Mouse (Mus musculus): ENCODE results near the gene Sarm1. TPM values are rescaled to one million over a fixed set of nuclear protein-coding genes. Genes with fewer than 3 reads are reported as not detected.

Gene Sarm1
- polyA plus RNA-seq, 1 experiment from 2014 or later, result 2.3 TPM

DNA sequence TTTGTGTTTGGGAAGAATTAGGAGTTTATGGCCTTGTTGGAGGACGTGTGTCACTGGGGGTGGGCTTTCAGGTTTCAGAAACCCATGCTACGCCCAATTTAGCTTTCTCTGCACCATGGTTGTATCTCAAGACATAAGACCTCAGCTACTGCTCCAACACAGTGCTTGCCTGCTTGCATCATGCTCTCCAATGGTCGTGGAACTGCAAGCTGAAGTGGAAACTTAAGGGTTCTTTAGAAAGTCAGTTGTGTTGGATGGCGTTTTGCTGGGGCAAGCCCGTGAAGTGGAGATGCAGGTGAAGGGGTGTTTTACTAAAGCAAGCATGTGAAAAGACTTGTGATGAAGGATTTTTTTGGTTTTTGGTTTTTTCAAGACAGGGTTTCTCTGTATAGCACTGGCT, 54.4 kb downstream of the Sarm1 start:
- DNase-seq (ENCODE audit: low spot score), result no peak
- no peak overlapping the region for H3K27ac ChIP-seq
- no peaks in the 10 kb centered on the region for H3K27me3 ChIP-seq (ENCODE audit: low read depth, poor library complexity, severe bottlenecking)
- no peaks in the 10 kb centered on the region for H3K36me3 ChIP-seq
- 82% methylated on average over 5 of the region's 5 CpGs for WGBS
- no peaks in the 10 kb centered on the region for H3K4me1 ChIP-seq
- no peaks in the 10 kb centered on the region for H3K9me3 ChIP-seq (replicated peaks)
- H3K4me3 ChIP-seq, result no peak overlapping the region

DNA sequence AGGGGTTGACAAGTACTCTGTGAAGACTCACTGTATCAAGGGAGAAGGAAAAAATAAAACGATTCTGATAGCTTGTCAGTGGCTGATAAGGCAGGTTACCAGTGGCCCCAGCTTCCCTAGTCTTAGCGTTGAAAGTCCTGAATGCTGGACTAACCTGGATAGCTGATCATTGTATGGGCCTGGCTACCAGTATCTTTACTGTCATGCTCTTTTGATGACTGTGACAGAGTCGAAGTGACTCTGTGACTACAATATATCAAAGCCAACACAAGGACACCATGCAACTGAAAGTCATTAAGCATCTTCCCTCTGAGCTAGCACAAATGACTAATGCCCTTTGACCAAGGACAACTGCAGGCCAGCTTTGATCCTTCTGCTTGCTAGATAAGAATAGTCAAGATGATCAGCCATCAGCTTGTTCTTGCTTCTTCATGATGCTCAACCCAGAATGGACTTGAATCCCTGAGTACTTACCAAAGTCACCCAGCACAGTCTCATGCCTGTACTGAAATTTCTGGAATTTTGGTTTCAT, 59.1 kb downstream of the Sarm1 start:
- H3K27me3 ChIP-seq (ENCODE audit: low read depth, poor library complexity, severe bottlenecking), result no peaks in the 10 kb centered on the region
- H3K27ac ChIP-seq, result no peak overlapping the region
- no peak overlapping the region for H3K4me3 ChIP-seq
- 80% methylated on average over 3 of the region's 3 CpGs for WGBS
- no peaks in the 10 kb centered on the region for H3K9me3 ChIP-seq (replicated peaks)
- peaks cover 20% of the 10 kb centered on the region for H3K4me1 ChIP-seq
- no peak for DNase-seq (ENCODE audit: low spot score)
- no peaks in the 10 kb centered on the region for H3K36me3 ChIP-seq

DNA sequence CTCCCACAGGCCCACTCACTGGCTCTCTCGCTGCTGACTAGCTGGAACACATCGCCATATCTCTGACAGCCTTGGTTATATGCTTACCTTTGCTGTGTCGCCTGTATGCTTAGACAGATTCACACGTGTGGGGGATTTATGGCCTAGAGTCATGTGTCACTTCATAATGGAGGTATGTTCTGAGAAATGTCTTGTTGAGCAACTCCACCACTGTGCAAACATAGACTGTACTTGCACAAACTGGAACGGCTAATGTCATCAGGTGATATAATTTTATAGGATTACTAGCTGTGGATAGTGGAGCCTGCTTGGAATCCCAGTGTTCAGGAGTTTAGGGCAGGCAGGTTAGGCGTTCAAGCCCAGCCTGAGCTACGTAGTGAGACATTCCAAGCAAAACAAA, 60.4 kb downstream of the Sarm1 start:
- H3K4me1 ChIP-seq, result peaks cover 20% of the 10 kb centered on the region
- no peak overlapping the region for H3K27ac ChIP-seq
- H3K4me3 ChIP-seq, result no peak overlapping the region
- no peaks in the 10 kb centered on the region for H3K9me3 ChIP-seq (replicated peaks)
- no peaks in the 10 kb centered on the region for H3K27me3 ChIP-seq (ENCODE audit: low read depth, poor library complexity, severe bottlenecking)
- WGBS, result 91% methylated on average over 7 of the region's 7 CpGs
- no peaks in the 10 kb centered on the region for H3K36me3 ChIP-seq
- no peak for DNase-seq (ENCODE audit: low spot score)

DNA sequence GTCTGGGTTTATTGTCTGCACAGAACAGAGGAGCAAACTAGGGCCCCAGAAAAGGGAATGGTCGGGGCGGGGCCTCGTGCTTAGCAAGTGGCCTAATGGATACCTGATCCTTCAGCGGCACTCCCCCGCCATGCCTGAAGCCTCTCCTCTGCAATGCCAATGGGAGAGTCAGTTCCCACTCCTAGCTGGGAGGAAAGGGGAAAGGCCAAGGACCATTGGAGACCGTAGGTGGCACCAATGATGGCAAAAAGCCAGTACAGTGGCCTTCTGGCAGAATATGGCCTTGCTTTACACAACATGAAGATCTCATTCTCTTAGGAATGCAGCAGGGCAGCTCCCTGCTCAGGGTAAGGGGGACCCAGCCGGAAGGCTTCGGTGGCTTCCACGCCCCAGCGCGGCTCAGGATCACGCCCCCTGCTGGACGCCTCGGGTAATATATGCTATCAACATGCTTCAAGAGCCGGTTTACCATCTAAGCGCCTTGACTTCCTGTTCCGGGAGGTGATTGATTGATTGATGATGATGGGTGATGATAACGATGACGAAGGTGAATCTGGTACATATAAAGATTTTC, 61.7 kb downstream of the Sarm1 start:
- H3K27me3 ChIP-seq (ENCODE audit: low read depth, poor library complexity, severe bottlenecking), result no peaks in the 10 kb centered on the region
- H3K4me1 ChIP-seq, result peaks cover 20% of the 10 kb centered on the region
- no peaks in the 10 kb centered on the region for H3K9me3 ChIP-seq (replicated peaks)
- no peaks in the 10 kb centered on the region for H3K36me3 ChIP-seq
- H3K27ac ChIP-seq, result peak overlapping the region; percentile 79
- peak; percentile 89 for DNase-seq (ENCODE audit: low spot score)
- peak overlapping the region; percentile 34 for H3K4me3 ChIP-seq
- WGBS, result 4% methylated on average over 19 of the region's 19 CpGs

DNA sequence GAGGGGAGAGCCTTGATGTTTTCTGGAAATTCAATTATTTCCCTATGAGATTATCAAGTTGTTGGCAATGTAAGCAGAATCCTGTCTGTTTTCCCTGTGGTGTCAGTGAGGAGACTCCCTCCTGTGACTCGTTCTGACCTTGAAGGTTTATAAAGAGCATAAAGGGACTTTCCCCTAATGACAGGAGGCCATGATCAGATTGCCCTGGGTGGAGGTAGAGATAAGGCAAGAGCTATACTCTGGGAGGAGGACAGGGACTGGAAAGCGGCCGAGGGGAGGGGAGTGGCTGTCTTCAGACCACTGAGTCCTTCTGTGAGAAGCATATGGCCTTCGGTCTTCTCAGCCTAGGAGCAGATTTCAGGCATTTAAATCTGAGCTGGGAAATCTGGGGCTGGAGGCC, 63.5 kb downstream of the Sarm1 start:
- Histone ChIP-seq H3K27ac (no peak overlapping the region; the same call in 1 of the 2 replicates), H3K36me3 (no peaks in the 10 kb centered on the region), H3K27me3 (ENCODE audit: low read depth, poor library complexity, severe bottlenecking) (no peaks in the 10 kb centered on the region), H3K4me3 (no peak overlapping the region), H3K4me1 (peaks cover 27% of the 10 kb centered on the region), H3K9me3 (replicated peaks) (no peaks in the 10 kb centered on the region)
- no peak for DNase-seq (ENCODE audit: low spot score)
- 62% methylated on average over 4 of the region's 4 CpGs for WGBS

DNA sequence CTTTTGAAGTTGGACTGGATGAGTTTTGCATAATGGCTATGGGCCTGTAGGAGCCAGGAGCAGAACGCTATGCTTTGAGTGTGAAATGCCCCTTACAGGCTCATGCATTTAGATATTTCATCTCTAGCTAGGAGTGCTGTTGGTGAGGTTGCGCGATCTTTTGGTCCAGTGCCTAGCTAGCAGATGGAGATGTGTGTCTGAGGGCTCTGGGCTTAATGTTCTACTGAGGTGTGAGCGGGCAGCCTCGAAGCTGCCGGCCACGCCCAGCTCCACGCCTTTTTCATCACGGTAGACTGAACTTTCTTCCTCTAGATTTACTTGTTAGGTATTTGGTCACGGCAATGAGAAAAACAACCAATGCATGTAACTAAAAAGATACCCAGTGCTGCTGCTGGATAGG, 66.4 kb downstream of the Sarm1 start:
- H3K4me3 ChIP-seq, result no peak overlapping the region
- no peaks in the 10 kb centered on the region for H3K36me3 ChIP-seq
- 90% methylated on average over 10 of the region's 10 CpGs for WGBS
- H3K4me1 ChIP-seq, result peaks cover 26% of the 10 kb centered on the region
- no peaks in the 10 kb centered on the region for H3K9me3 ChIP-seq (replicated peaks)
- no peak overlapping the region for H3K27ac ChIP-seq
- no peaks in the 10 kb centered on the region for H3K27me3 ChIP-seq (ENCODE audit: low read depth, poor library complexity, severe bottlenecking)
- DNase-seq (ENCODE audit: low spot score), result no peak

DNA sequence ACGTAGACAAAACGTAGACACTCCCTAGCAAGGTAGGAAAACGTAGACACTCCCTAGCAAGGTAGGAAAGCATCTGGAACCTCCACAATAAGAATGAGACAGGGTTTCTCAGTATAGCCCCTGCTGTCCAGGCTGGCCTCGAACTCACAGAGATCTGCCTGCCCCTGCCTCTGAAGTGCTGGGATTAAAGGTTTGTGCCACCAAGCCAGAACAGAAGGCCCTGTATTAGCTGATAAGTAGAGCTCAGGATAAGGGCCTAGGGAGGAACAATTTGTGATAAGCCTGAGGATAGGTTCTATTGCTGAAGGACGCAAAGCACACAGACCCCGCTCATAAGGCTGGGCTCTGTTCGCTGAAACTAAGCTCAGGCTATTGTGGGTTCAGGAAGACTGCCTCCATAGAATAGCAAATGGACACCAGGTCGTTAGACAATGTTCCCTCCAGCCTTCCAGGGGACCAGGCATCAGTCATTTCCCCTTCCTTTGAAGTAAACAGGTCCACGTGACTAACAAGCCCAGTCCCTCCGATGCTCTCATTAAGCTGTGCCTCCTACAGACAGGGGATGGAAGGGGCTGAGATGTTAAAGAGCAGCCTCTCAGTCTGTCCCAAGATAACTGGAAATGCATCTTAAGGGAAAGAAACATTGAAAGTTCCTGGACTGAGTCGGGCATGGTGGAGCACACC, 67.2 kb downstream of the Sarm1 start:
- Histone ChIP-seq H3K27me3 (ENCODE audit: low read depth, poor library complexity, severe bottlenecking) (no peaks in the 10 kb centered on the region), H3K36me3 (no peaks in the 10 kb centered on the region), H3K9me3 (replicated peaks) (no peaks in the 10 kb centered on the region), H3K27ac (no peak overlapping the region), H3K4me3 (no peak overlapping the region), H3K4me1 (peaks cover 17% of the 10 kb centered on the region)
- WGBS, result 52% methylated on average over 11 of the region's 11 CpGs
- no peak for DNase-seq (ENCODE audit: low spot score)

DNA sequence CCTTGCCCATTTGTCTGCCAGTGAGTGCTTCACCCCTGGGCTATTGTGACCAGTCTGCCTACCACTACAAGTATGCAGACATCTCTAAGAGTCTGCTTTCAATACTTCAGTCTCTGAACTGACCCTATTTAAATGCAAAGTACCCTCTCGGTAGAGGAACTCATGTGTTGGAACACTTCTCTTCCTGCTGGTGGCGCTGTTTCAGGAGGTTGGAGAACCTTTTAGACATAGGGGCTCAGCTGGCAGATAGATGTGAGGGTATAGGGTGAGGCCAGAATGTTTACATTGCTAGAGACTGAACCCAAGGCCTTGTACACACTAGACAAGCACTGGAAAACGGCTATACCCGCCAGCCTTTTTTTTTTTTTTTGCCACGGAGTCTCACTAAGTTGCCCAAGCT, 69.2 kb downstream of the Sarm1 start:
- DNase-seq (ENCODE audit: low spot score), result no peak
- H3K4me1 ChIP-seq, result peaks cover 8% of the 10 kb centered on the region

DNA sequence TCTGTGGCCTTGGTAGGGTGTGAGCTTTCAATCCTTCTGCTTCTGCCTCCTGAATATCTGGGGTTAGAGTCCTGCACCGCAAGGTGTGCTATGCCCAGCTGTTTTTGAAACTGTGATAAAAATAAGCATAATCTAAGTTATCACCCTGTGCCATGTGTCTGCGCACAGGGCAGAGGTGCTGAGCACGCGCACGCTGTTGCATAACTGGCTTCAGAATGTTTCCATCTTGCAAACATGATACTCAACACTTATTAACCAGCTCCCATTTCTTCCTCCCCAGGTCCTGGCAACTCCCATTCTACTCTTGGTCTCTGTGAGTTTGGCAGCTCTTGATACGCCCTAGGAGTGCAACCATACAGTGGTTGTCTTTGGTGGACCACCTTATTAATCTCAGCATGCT, 69.9 kb downstream of the Sarm1 start:
- no peaks in the 10 kb centered on the region for H3K9me3 ChIP-seq (replicated peaks)
- 95% methylated on average over 6 of the region's 6 CpGs for WGBS
- H3K4me3 ChIP-seq, result no peak overlapping the region
- DNase-seq (ENCODE audit: low spot score), result no peak
- H3K4me1 ChIP-seq, result peaks cover 8% of the 10 kb centered on the region
- H3K36me3 ChIP-seq, result no peaks in the 10 kb centered on the region
- no peak overlapping the region for H3K27ac ChIP-seq
- peaks cover 5% of the 10 kb centered on the region; the same call in 1 of the 2 replicates for H3K27me3 ChIP-seq (ENCODE audit: low read depth, poor library complexity, severe bottlenecking)

More for the DNA sequence above, 69.2 kb downstream of the Sarm1 start:
- Histone ChIP-seq H3K4me3 (no peak overlapping the region), H3K9me3 (replicated peaks) (no peaks in the 10 kb centered on the region), H3K27ac (no peak overlapping the region), H3K36me3 (no peaks in the 10 kb centered on the region), H3K27me3 (ENCODE audit: low read depth, poor library complexity, severe bottlenecking) (no peaks in the 10 kb centered on the region)
- WGBS, result 79% methylated on average over 5 of the region's 5 CpGs

DNA sequence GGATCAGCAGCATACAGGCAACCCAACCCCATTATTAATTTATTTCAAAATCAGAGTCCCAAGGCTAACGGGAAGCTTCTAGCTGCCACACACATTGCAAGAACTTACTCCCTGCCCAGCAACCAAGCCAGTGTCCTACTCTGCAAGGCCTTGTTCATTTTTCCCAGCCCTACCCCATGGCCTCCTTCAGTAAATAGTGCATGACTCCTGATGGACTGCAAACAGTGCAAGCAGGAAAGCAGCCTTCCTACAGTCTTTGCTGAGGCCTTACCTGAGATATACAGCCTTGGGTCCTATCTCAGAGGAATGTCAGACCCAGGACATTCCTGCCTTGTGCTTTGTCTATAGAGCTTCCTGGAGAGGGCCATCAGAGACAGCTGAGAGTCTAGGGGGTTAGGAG, 72.0 kb downstream of the Sarm1 start:
- WGBS, result 97% methylated on average over 1 of the region's 1 CpGs
- Histone ChIP-seq H3K36me3 (no peaks in the 10 kb centered on the region), H3K4me1 (peaks cover 14% of the 10 kb centered on the region), H3K4me3 (no peak overlapping the region), H3K27me3 (ENCODE audit: low read depth, poor library complexity, severe bottlenecking) (peaks cover 20% of the 10 kb centered on the region; the same call in 1 of the 2 replicates), H3K27ac (no peak overlapping the region), H3K9me3 (replicated peaks) (no peaks in the 10 kb centered on the region)
- no peak for DNase-seq (ENCODE audit: low spot score)

DNA sequence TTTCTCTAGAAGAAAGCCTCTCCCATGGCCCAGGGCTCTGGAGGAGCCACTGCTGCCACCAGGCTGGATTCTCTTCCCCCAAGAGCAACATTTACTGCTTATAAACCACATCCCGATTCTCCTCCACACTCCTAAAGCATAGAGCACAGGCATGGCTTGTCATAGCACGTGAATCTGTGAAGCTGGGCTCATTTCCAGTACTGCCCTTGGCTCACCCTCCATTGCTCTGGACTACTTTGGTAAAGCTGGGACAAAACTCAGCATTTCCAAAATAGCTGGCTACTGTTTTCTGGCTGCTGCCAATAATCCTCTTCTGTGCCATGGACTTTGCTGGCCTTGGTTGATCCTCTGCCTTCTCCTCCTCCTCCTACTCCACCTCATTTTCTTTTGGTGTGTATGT, 73.2 kb downstream of the Sarm1 start:
- 76% methylated on average over 2 of the region's 2 CpGs for WGBS
- no peak overlapping the region for H3K4me3 ChIP-seq
- no peaks in the 10 kb centered on the region for H3K9me3 ChIP-seq (replicated peaks)
- H3K27ac ChIP-seq, result no peak overlapping the region
- peaks cover 8% of the 10 kb centered on the region for H3K4me1 ChIP-seq
- DNase-seq (ENCODE audit: low spot score), result no peak
- peaks cover 20% of the 10 kb centered on the region; the same call in 1 of the 2 replicates for H3K27me3 ChIP-seq (ENCODE audit: low read depth, poor library complexity, severe bottlenecking)
- no peaks in the 10 kb centered on the region for H3K36me3 ChIP-seq
